Mouse (Mus musculus) lung, adult 2 months (tissue): ENCODE measurements around the gene Prkce.

Source experiments
- CTCF ChIP-seq: fragments of 200-500 bp; IDR thresholded peaks from 2 replicates; pipeline ENCODE4 v1.5.1; 2011; ENCODE audit warnings: mild to moderate bottlenecking, low read length, control low read depth; ENCODE audit not compliant: insufficient read depth
- POLR2A ChIP-seq: fragments of 200-500 bp; IDR thresholded peaks from 2 replicates; pipeline ENCODE4 v1.6.1; 2011; ENCODE audit warnings: low read depth, mild to moderate bottlenecking, control low read depth, low read length, borderline replicate concordance; ENCODE audit errors: extremely low read depth

DNA sequence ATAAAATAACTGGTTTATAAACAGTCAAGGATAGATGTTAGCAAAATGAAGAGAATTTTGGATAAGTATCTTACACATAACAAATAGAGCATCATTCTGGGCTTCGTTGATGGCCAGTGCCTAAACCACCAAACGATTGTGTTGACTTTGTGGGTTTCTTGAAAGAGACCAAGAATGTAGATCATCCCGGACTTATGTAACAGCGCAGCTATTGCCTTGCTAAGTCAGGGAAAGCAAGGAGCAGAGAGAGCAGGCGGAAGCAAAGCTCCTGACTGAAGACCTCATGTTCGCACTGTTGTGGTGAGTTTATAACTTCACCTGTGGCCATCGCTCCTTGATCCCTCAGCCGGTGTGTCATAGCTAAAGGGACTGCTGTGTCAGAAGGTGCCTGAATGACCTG is 38.7 kb downstream of the Prkce start:
- TF ChIP-seq POLR2A: no peak
- TF ChIP-seq CTCF: no peak
